Mouse (Mus musculus): Measurements from ENCODE around the gene Vmn1r74.

DNA sequence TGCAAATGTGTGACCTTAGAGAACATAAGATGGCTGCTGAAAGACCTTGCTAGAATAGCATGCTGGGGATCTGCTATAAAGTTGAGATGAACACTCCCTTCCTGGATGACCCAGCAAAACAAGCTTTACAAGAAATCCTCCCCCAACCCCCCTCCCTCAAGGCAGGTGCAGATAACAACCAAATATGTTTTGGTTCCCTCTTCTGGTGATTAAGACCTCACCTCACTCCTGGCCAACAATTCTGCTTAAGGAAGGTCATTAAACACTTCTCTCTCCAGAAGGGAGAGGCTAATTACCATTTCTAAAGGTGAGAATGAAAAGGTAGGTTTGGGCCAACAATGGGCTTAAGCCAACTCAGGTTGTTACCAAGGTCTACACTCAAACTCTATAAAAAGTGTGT lies 20.0 kb upstream of the Vmn1r74 start:
- TF ChIP-seq CTCF (IDR thresholded peaks at IDR 0.05) (no peak), EP300 (IDR thresholded peaks at IDR 0.05) (no peak)
